Mouse (Mus musculus): ENCODE measurements around the gene Nckap5l. TPM values are rescaled to one million over a fixed set of nuclear protein-coding genes. Genes with fewer than 3 reads are reported as not detected.

The Nckap5l gene
- total and polyA plus RNA-seq, 2 experiments from 2014 or later, result 12.2 to 24.1 TPM

GRCm38 (mm10) chr15:99420521-99421014 lies 37.0 kb downstream of the Nckap5l start:
- WGBS, result 5% methylated on average over 12 of the region's 12 CpGs
- no peak for TF ChIP-seq CTCF (IDR thresholded peaks at IDR 0.05)
- Histone ChIP-seq H3K36me3 (ENCODE audit: insufficient read depth, low read length) (peaks cover 30% of the 10 kb centered on the region), H3K27me3 (ENCODE audit: insufficient read depth, low read length) (no peaks in the 10 kb centered on the region), H3K9me3 (ENCODE audit: low read length) (no peaks in the 10 kb centered on the region), H3K4me2 (ENCODE audit: low read depth, low read length, poor library complexity, severe bottlenecking) (peak overlapping the region; percentile 26), H3K27ac (ENCODE audit: low read depth, low read length) (0 out of 2 replicates have a peak overlapping the region, but pooled peaks have one; percentile 26), H3K4me1 (ENCODE audit: insufficient read depth, low read length) (peaks cover 10% of the 10 kb centered on the region; the same call in 1 of the 2 replicates), H3K4me3 (ENCODE audit: low read depth, low read length) (no peak overlapping the region), H3K9ac (replicated peaks; ENCODE audit: low read length, poor library complexity, severe bottlenecking) (0 out of 2 replicates have a peak overlapping the region, but pooled peaks have one; percentile 8)
- ATAC-seq (ENCODE audit: low FRiP score) (peak; percentile 48; the same call in 1 of the 2 replicates), DNase-seq (ENCODE audit: low spot score) (peak; percentile 78)

DNA sequence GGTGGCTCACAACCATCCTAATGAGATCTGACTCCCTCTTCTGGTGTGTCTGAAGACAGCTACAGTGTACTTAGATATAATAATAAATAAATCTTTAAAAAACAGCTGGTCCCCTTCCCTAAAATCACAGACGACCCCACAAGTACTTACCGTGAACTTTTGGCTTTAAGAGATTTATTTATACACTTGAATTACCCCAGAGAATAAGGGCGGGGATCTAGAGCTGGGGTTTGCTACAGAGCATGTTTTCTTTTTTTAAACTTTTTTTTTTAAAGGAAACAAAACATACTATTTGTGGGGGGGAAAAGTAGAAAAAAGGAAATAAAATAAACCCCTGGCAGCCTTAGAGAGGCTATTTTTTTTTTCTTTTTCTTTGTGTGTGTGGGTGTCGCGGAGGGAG lies 37.4 kb downstream of the Nckap5l start:
- no peak for DNase-seq (ENCODE audit: low spot score)
- Histone ChIP-seq H3K4me2 (ENCODE audit: low read depth, low read length, poor library complexity, severe bottlenecking) (peak overlapping the region; percentile 26; the same call in 1 of the 2 replicates), H3K9ac (replicated peaks; ENCODE audit: low read length, poor library complexity, severe bottlenecking) (no peak overlapping the region), H3K27ac (ENCODE audit: low read depth, low read length) (no peak overlapping the region), H3K36me3 (ENCODE audit: insufficient read depth, low read length) (peaks cover 26% of the 10 kb centered on the region), H3K4me3 (ENCODE audit: low read depth, low read length) (no peak overlapping the region), H3K9me3 (ENCODE audit: low read length) (no peaks in the 10 kb centered on the region), H3K27me3 (ENCODE audit: insufficient read depth, low read length) (no peaks in the 10 kb centered on the region), H3K4me1 (ENCODE audit: insufficient read depth, low read length) (peaks cover 10% of the 10 kb centered on the region; the same call in 1 of the 2 replicates)
- no peak for TF ChIP-seq CTCF (IDR thresholded peaks at IDR 0.05)
- no peak for ATAC-seq (ENCODE audit: low FRiP score)
- 26% methylated on average over 5 of the region's 5 CpGs for WGBS

GRCm38 (mm10) chr15:99417692-99418271 lies 39.8 kb downstream of the Nckap5l start:
- Histone ChIP-seq H3K36me3 (ENCODE audit: insufficient read depth, low read length) (peaks cover 11% of the 10 kb centered on the region), H3K9me3 (ENCODE audit: low read length) (no peaks in the 10 kb centered on the region), H3K27ac (ENCODE audit: low read depth, low read length) (no peak overlapping the region), H3K4me1 (ENCODE audit: insufficient read depth, low read length) (peaks cover 10% of the 10 kb centered on the region; the same call in 1 of the 2 replicates), H3K4me3 (ENCODE audit: low read depth, low read length) (no peak overlapping the region), H3K9ac (replicated peaks; ENCODE audit: low read length, poor library complexity, severe bottlenecking) (no peak overlapping the region), H3K4me2 (ENCODE audit: low read depth, low read length, poor library complexity, severe bottlenecking) (no peak overlapping the region), H3K27me3 (ENCODE audit: insufficient read depth, low read length) (no peaks in the 10 kb centered on the region)
- TF ChIP-seq CTCF (IDR thresholded peaks at IDR 0.05), result no peak
- no peak for ATAC-seq (ENCODE audit: low FRiP score)
- 45% methylated on average over 17 of the region's 17 CpGs for WGBS
- no peak for DNase-seq (ENCODE audit: low spot score)

DNA sequence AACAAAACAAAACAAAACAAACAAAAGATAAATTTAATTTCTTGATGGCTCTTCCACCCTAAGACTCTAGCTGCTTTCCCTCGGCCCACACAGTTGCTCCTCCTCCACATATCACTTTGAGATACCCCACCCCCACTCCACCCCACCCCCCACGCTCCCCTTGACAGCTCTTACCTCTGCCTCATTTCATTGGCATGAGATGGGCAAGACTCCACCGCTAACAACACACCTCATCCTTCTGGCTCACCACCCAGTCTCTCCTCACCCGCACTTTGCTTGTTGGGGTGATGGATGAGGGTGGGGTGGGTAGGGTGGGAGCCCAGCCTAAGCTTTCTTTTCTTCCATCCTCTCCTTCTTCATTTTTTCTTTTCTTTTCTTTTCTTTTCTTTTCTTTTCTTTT lies 40.6 kb downstream of the Nckap5l start:
- no peaks in the 10 kb centered on the region for H3K27me3 ChIP-seq (ENCODE audit: insufficient read depth, low read length)
- no peak for ATAC-seq (ENCODE audit: low FRiP score)
- 0 out of 2 replicates have a peak, but pooled peaks cover 3% of the 10 kb centered on the region for H3K36me3 ChIP-seq (ENCODE audit: insufficient read depth, low read length)
- no peak for TF ChIP-seq CTCF (IDR thresholded peaks at IDR 0.05)
- no peaks in the 10 kb centered on the region for H3K9me3 ChIP-seq (ENCODE audit: low read length)
- H3K27ac ChIP-seq (ENCODE audit: low read depth, low read length), result no peak overlapping the region
- H3K4me1 ChIP-seq (ENCODE audit: insufficient read depth, low read length), result peaks cover 10% of the 10 kb centered on the region; the same call in 1 of the 2 replicates
- 29% methylated on average over 4 of the region's 4 CpGs for WGBS
- H3K4me3 ChIP-seq (ENCODE audit: low read depth, low read length), result no peak overlapping the region
- H3K4me2 ChIP-seq (ENCODE audit: low read depth, low read length, poor library complexity, severe bottlenecking), result no peak overlapping the region
- no peak for DNase-seq (ENCODE audit: low spot score)
- no peak overlapping the region for H3K9ac ChIP-seq (replicated peaks; ENCODE audit: low read length, poor library complexity, severe bottlenecking)

DNA sequence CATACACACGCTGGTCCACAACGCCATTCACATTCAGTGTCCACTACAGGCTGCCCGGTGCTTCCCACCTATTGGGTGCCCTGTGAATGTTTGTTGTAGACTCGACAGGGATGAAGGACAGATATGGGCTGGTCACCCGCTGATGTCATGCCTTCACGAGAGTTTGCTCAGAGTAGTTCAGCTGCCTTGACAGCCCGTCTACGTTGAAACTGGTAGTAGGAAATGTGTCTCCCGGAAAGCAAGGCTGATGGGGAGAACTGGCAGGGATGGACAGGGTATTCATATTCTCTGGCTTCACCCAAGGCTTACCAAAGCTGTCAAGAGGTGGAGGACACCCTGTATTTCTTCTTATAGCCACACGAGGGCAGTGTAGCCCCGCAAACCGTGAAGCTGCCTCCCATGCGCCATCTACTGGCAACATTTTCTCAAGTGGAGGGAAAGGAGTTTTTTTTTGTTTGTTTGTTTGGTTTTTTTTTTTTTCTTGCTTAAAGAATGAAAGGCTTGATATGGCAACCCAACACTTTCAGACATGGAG lies 41.1 kb downstream of the Nckap5l start:
- DNase-seq (ENCODE audit: low spot score) (peak; percentile 88), ATAC-seq (ENCODE audit: low FRiP score) (no peak)
- H3K4me2 ChIP-seq (ENCODE audit: low read depth, low read length, poor library complexity, severe bottlenecking), result 0 out of 2 replicates have a peak overlapping the region, but pooled peaks have one; percentile 12
- H3K27me3 ChIP-seq (ENCODE audit: insufficient read depth, low read length), result no peaks in the 10 kb centered on the region
- no peak overlapping the region for H3K9ac ChIP-seq (replicated peaks; ENCODE audit: low read length, poor library complexity, severe bottlenecking)
- H3K9me3 ChIP-seq (ENCODE audit: low read length), result no peaks in the 10 kb centered on the region
- no peaks in the 10 kb centered on the region for H3K36me3 ChIP-seq (ENCODE audit: insufficient read depth, low read length)
- no peak overlapping the region for H3K27ac ChIP-seq (ENCODE audit: low read depth, low read length)
- TF ChIP-seq CTCF (IDR thresholded peaks at IDR 0.05), result peak; percentile 100
- WGBS, result 27% methylated on average over 13 of the region's 13 CpGs
- H3K4me1 ChIP-seq (ENCODE audit: insufficient read depth, low read length), result peaks cover 10% of the 10 kb centered on the region; the same call in 1 of the 2 replicates
- no peak overlapping the region for H3K4me3 ChIP-seq (ENCODE audit: low read depth, low read length)

GRCm38 (mm10) chr15:99415793-99416192 lies 41.8 kb downstream of the Nckap5l start:
- ATAC-seq (ENCODE audit: low FRiP score) (no peak), DNase-seq (ENCODE audit: low spot score) (peak; percentile 31)
- Histone ChIP-seq H3K36me3 (ENCODE audit: insufficient read depth, low read length) (no peaks in the 10 kb centered on the region), H3K4me1 (ENCODE audit: insufficient read depth, low read length) (peaks cover 7% of the 10 kb centered on the region; the same call in 1 of the 2 replicates), H3K9me3 (ENCODE audit: low read length) (no peaks in the 10 kb centered on the region), H3K4me2 (ENCODE audit: low read depth, low read length, poor library complexity, severe bottlenecking) (no peak overlapping the region), H3K27ac (ENCODE audit: low read depth, low read length) (no peak overlapping the region), H3K9ac (replicated peaks; ENCODE audit: low read length, poor library complexity, severe bottlenecking) (no peak overlapping the region), H3K27me3 (ENCODE audit: insufficient read depth, low read length) (no peaks in the 10 kb centered on the region), H3K4me3 (ENCODE audit: low read depth, low read length) (no peak overlapping the region)
- TF ChIP-seq CTCF (IDR thresholded peaks at IDR 0.05), result peak; percentile 74
- 25% methylated on average over 2 of the region's 2 CpGs for WGBS
